Mouse (Mus musculus): ENCODE results near the gene Slc39a10. TPM values are rescaled to one million over a fixed set of nuclear protein-coding genes. Genes with fewer than 3 reads are reported as not detected.

Slc39a10 gene
- total and polyA plus RNA-seq, 2 experiments: 0.72 to 2.5 TPM

DNA sequence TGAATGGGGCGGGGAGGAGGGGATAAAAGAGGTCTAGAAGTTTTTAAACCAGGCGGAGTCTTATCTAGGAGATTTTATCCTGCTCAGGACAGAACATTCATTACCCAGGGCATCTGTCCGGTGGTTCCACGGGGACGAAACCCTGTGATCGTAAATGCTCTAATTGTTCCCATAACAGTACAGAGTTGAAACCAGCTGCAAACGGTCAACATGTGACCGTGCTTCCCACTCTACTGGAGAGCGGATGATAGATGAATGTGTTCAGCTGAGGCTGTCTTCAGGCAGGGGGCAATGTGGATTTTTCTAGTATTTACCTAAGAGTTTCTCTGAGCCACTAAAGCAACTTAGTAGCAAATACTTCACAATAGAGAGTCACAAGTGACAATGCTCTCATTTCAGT lies 6.6 kb downstream of the Slc39a10 start:
- TF ChIP-seq POLR2A (IDR thresholded peaks at IDR 0.05; ENCODE audit: extremely low read depth, insufficient read depth, low read length) (no peak), CTCF (IDR thresholded peaks at IDR 0.05; ENCODE audit: low read depth, low read length) (no peak)
- H3K4me3 ChIP-seq (ENCODE audit: insufficient read depth, low read depth, low read length): no peak overlapping the region
- H3K4me1 ChIP-seq (ENCODE audit: control insufficient read depth, insufficient read depth, low read length): no peaks in the 10 kb centered on the region
- 66% methylated on average over 9 of the region's 9 CpGs for WGBS
- no peak overlapping the region for H3K27ac ChIP-seq (replicated peaks; ENCODE audit: insufficient read depth, low read depth, low read length)
- H3K9ac ChIP-seq (ENCODE audit: low read depth, low read length): no peak overlapping the region
- DNase-seq (ENCODE audit: extremely low read depth, low read depth, low spot score): no peak
- no peaks in the 10 kb centered on the region for H3K36me3 ChIP-seq (ENCODE audit: control insufficient read depth, insufficient read depth, low read length)
- H3K79me2 ChIP-seq (ENCODE audit: control insufficient read depth, insufficient read depth, low read length): no peaks in the 10 kb centered on the region
- H3K27me3 ChIP-seq (ENCODE audit: control insufficient read depth, insufficient read depth, low read length): no peaks in the 10 kb centered on the region

DNA sequence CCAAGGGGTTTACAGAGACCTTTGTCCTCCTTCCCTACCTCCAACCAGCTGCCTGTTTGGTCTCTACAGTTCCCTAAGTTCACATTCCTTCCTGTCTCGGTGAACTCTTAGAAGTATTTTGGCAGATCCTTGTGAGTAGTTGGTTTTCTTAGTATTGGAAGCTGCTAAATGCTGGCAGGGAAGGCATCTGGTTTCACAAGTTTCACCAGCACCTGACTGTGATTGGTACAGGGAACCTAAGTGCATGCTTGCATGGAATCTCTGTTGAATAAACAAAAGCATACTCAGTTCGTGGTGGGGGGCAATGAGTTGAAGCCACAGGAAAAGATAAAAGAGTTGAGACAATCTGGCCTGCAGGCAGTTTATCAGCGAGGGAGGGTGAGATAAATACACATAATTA lies 7.4 kb downstream of the Slc39a10 start:
- Histone ChIP-seq H3K4me3 (ENCODE audit: insufficient read depth, low read depth, low read length) (no peak overlapping the region), H3K4me1 (ENCODE audit: control insufficient read depth, insufficient read depth, low read length) (no peaks in the 10 kb centered on the region), H3K27me3 (ENCODE audit: control insufficient read depth, insufficient read depth, low read length) (no peaks in the 10 kb centered on the region), H3K9ac (ENCODE audit: low read depth, low read length) (no peak overlapping the region), H3K79me2 (ENCODE audit: control insufficient read depth, insufficient read depth, low read length) (no peaks in the 10 kb centered on the region), H3K27ac (replicated peaks; ENCODE audit: insufficient read depth, low read depth, low read length) (no peak overlapping the region), H3K36me3 (ENCODE audit: control insufficient read depth, insufficient read depth, low read length) (no peaks in the 10 kb centered on the region)
- WGBS: 22% methylated on average over 3 of the region's 3 CpGs
- DNase-seq (ENCODE audit: extremely low read depth, low read depth, low spot score): no peak
- TF ChIP-seq CTCF (IDR thresholded peaks at IDR 0.05; ENCODE audit: low read depth, low read length) (no peak), POLR2A (IDR thresholded peaks at IDR 0.05; ENCODE audit: extremely low read depth, insufficient read depth, low read length) (no peak)

DNA sequence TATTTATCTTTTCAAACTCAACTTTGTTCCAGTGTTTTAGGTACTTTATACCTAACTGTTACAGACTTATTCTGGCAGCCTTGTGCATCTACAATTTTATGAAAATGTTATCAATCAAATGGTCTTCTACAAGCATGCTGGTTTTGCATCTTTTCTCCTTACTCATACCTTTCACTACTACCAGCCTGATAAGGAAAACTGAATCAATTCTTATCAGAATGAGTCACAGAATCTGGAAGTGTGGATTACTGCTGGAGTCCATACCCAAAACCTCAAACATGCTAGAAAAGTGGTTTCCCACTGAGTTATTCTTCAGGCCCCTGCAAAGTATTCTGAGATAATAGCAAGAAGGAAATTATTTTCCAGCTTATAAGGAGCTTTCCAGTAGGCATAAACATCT lies 12.7 kb downstream of the Slc39a10 start:
- TF ChIP-seq CTCF (IDR thresholded peaks at IDR 0.05; ENCODE audit: low read depth, low read length) (no peak), POLR2A (IDR thresholded peaks at IDR 0.05; ENCODE audit: extremely low read depth, insufficient read depth, low read length) (no peak)
- H3K4me1 ChIP-seq (ENCODE audit: control insufficient read depth, insufficient read depth, low read length): no peaks in the 10 kb centered on the region

DNA sequence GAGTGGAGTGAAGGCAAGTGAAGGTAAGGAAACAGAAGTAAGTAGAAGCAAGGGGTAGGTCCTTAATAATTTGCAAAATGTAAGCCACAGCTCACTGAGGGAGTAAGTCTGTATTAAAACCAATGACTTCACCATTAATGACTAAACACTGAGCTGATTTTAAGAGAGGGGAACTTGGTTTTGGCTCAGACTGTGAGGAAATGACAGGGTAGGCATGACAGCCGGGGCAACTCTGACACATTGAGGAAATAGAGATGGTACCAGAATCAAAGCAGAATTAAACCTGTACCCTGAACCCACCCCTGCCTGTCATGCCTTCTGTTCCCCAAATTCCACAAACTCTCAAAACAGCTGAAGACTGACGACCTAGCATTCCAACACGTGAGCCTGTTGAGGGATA lies 18.9 kb downstream of the Slc39a10 start:
- Histone ChIP-seq H3K9ac (ENCODE audit: low read depth, low read length) (no peak overlapping the region), H3K27ac (replicated peaks; ENCODE audit: insufficient read depth, low read depth, low read length) (no peak overlapping the region), H3K27me3 (ENCODE audit: control insufficient read depth, insufficient read depth, low read length) (no peaks in the 10 kb centered on the region), H3K4me1 (ENCODE audit: control insufficient read depth, insufficient read depth, low read length) (no peaks in the 10 kb centered on the region), H3K36me3 (ENCODE audit: control insufficient read depth, insufficient read depth, low read length) (no peaks in the 10 kb centered on the region), H3K4me3 (ENCODE audit: insufficient read depth, low read depth, low read length) (no peak overlapping the region), H3K79me2 (ENCODE audit: control insufficient read depth, insufficient read depth, low read length) (no peaks in the 10 kb centered on the region)
- WGBS: 59% methylated on average over 3 of the region's 3 CpGs
- TF ChIP-seq POLR2A (IDR thresholded peaks at IDR 0.05; ENCODE audit: extremely low read depth, insufficient read depth, low read length): no peak
- no peak for TF ChIP-seq CTCF (IDR thresholded peaks at IDR 0.05; ENCODE audit: low read depth, low read length)
- DNase-seq (ENCODE audit: extremely low read depth, low read depth, low spot score): no peak

More for the DNA sequence above, 12.7 kb downstream of the Slc39a10 start:
- H3K79me2 ChIP-seq (ENCODE audit: control insufficient read depth, insufficient read depth, low read length): no peaks in the 10 kb centered on the region
- no peaks in the 10 kb centered on the region for H3K27me3 ChIP-seq (ENCODE audit: control insufficient read depth, insufficient read depth, low read length)
- H3K27ac ChIP-seq (replicated peaks; ENCODE audit: insufficient read depth, low read depth, low read length): no peak overlapping the region
- H3K9ac ChIP-seq (ENCODE audit: low read depth, low read length): no peak overlapping the region
- H3K36me3 ChIP-seq (ENCODE audit: control insufficient read depth, insufficient read depth, low read length): no peaks in the 10 kb centered on the region
- no peak for DNase-seq (ENCODE audit: extremely low read depth, low read depth, low spot score)
- H3K4me3 ChIP-seq (ENCODE audit: insufficient read depth, low read depth, low read length): no peak overlapping the region

DNA sequence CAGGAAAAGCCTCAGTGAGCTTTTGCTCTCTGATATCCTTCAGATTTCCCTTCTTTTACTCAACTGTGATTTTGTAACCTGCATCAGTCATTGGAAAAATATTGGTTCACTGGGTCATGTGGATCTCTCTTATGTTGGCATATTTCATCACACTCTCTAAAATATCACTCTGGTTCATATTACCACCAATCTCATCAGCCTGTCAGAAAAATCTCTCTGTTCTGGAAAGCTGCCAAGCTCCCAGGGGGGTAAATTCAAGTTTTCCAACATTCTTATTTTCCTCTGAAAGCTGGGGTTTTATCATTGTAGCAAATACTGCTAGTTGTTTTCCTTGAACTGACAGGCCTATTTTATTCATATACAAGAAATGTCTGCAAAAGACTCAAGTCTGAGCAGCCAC lies 22.9 kb downstream of the Slc39a10 start:
- Histone ChIP-seq H3K4me3 (ENCODE audit: insufficient read depth, low read depth, low read length) (no peak overlapping the region), H3K27me3 (ENCODE audit: control insufficient read depth, insufficient read depth, low read length) (no peaks in the 10 kb centered on the region), H3K27ac (replicated peaks; ENCODE audit: insufficient read depth, low read depth, low read length) (no peak overlapping the region), H3K9ac (ENCODE audit: low read depth, low read length) (no peak overlapping the region), H3K79me2 (ENCODE audit: control insufficient read depth, insufficient read depth, low read length) (no peaks in the 10 kb centered on the region), H3K36me3 (ENCODE audit: control insufficient read depth, insufficient read depth, low read length) (no peaks in the 10 kb centered on the region), H3K4me1 (ENCODE audit: control insufficient read depth, insufficient read depth, low read length) (no peaks in the 10 kb centered on the region)
- TF ChIP-seq POLR2A (IDR thresholded peaks at IDR 0.05; ENCODE audit: extremely low read depth, insufficient read depth, low read length) (no peak), CTCF (IDR thresholded peaks at IDR 0.05; ENCODE audit: low read depth, low read length) (no peak)
- DNase-seq (ENCODE audit: extremely low read depth, low read depth, low spot score): no peak

DNA sequence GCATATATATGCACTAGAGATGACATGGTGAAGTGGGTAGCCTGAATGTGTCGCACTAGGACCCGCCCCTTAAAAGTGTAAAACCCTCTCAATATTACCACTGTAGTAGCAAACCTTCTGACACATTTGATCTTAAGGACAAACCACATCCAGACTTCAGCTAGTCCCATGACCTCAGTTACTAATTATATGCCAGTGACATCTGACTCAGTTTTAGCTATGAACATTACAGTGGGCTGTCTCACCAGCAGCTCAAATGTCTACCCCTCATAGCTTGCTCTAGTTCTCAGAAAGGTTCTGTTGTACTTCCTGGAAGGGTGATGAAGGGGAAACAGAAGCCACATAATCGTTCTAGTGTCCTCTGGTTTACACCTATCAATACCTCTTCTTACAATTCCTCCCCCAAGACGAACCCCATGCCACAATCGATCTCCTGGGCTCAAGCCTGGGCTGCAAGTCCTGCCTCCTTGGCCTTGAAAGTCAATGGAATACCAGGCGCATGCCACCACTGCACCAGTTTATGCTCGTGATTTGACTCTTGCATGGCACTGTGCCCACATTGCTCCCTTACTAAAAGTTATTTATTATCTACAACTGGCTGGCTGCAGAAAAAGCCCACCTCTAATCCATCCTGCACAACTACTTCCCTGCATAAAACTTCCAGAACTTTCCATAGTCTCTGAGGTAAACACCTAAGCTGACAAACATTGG lies 28.3 kb downstream of the Slc39a10 start:
- no peaks in the 10 kb centered on the region for H3K4me1 ChIP-seq (ENCODE audit: control insufficient read depth, insufficient read depth, low read length)
- WGBS: 79% methylated on average over 7 of the region's 7 CpGs
- H3K27me3 ChIP-seq (ENCODE audit: control insufficient read depth, insufficient read depth, low read length): no peaks in the 10 kb centered on the region
- H3K79me2 ChIP-seq (ENCODE audit: control insufficient read depth, insufficient read depth, low read length): no peaks in the 10 kb centered on the region
- TF ChIP-seq POLR2A (IDR thresholded peaks at IDR 0.05; ENCODE audit: extremely low read depth, insufficient read depth, low read length) (no peak), CTCF (IDR thresholded peaks at IDR 0.05; ENCODE audit: low read depth, low read length) (no peak)
- no peak for DNase-seq (ENCODE audit: extremely low read depth, low read depth, low spot score)
- H3K27ac ChIP-seq (replicated peaks; ENCODE audit: insufficient read depth, low read depth, low read length): no peak overlapping the region
- H3K4me3 ChIP-seq (ENCODE audit: insufficient read depth, low read depth, low read length): no peak overlapping the region
- no peak overlapping the region for H3K9ac ChIP-seq (ENCODE audit: low read depth, low read length)
- H3K36me3 ChIP-seq (ENCODE audit: control insufficient read depth, insufficient read depth, low read length): no peaks in the 10 kb centered on the region

All from liver, adult 2 months (tissue).